Mouse (Mus musculus): Measurements from ENCODE around the gene Baiap2. TPM values are rescaled to one million over a fixed set of nuclear protein-coding genes. Genes with fewer than 3 reads are reported as not detected.
A peak's percentile ranks its signal among the peaks of the same experiment; 100 is the strongest.

Baiap2 gene
- total RNA-seq, 2 experiments from 2014 or later: 228 to 303 TPM

DNA sequence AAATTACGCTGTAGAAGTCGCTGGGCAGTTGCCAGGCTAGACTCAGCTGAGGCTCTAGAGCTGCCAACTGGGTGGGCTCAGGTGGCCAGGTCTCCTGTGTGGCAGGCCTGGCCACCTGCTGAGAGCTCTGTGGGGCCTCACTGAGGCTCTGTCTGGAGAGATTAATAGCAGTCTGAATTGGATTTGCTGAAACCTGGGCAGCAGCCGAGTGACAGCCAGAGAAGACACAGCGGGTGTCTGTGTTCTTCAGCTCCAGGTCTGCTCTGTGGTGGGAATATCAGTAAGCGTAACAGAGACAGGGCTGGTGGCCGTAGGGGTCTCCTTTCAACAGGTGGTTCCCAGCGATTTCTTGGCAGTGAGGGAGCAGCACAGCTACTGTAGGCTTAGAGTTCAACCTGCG is 24.8 kb downstream of the Baiap2 start:
- intact Hi-C loops (cut with DNase I): no loop called here
- DNase-seq (ENCODE audit: low spot score in 2 of 2): no peak

DNA sequence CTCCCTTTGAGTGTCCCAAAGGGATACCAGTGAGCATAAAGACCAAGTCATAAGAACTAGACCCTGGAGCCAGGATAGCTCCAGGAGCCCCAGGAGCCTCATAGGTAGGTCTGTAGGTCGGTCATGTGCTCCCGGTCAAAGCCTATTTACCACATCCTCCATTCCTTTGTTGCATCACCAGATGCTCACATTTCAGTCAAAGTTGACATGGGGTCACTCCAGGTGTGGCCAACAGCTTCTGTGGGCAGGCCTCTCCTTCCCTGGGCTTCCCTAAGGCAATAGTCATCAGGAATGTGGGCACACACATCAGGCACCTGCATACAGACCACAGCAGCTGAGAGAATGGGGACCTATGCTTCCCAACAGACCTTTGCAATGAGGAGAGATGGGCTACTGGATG is 25.3 kb downstream of the Baiap2 start:
- intact Hi-C loops (cut with DNase I): no loop called here
- DNase-seq (ENCODE audit: low spot score in 2 of 2): no peak

DNA sequence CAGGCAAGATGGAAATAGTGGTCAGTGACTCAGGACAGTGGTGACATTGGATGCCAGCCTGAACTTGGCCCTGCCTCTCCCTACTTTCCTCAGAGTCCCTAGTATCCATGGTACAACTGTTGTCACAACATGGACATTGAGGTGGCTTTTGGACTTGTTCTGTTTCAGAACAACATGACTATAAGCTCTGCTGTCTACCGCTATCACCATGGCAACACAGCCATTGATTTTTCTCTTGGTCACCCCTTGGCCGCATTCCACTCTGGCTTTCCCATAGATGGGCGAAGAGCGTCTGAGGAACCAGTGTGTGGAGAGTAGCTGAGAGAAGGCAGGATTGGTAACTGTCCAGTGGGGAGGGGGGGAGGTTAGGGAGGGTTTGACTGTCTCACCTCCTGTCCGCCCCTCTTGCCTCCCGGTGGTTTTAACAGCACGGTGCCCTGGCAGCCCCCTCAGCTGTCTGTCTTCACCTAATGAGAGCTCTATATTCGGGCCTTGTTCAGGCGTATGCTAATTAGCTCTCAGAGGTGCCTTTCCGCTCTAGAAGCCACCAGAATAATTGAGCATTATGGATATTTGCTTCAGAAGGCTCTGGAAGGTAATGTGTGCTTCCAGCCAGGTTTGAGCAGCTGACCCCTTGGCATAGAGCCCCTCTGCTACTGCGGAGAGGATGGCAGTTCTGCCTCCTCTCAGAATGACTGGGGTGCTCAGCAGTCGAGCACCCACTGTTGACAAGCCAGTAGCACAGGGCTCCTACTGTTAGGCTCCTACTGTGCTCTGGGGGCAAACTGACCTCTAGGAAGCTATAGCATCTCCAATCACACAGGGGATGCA is 27.7 kb downstream of the Baiap2 start:
- intact Hi-C loops (cut with DNase I): no loop called here
- DNase-seq (ENCODE audit: low spot score in 2 of 2): no peak

DNA sequence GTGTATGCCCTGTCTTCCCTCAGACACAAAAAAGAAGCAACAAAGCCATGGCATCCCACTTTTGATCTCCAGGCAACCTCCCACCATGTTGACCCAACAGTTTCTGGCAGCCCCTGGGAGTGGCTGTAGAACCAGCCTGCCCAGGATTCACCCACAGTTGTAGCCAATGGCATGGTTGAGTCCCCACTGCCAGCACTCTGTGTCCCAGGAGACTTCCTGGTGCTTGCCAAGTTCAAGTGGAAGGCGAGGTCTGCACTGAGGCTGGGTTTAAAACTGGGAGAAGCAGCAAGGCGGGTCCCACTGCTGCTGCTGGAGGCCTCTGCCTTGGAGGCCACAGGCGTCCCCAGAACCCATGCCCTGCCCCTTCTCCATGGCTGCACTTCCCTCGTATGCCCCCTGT is 31.2 kb downstream of the Baiap2 start:
- no peak for DNase-seq (ENCODE audit: low spot score in 2 of 2)
- intact Hi-C loops (cut with DNase I): no loop called here

DNA sequence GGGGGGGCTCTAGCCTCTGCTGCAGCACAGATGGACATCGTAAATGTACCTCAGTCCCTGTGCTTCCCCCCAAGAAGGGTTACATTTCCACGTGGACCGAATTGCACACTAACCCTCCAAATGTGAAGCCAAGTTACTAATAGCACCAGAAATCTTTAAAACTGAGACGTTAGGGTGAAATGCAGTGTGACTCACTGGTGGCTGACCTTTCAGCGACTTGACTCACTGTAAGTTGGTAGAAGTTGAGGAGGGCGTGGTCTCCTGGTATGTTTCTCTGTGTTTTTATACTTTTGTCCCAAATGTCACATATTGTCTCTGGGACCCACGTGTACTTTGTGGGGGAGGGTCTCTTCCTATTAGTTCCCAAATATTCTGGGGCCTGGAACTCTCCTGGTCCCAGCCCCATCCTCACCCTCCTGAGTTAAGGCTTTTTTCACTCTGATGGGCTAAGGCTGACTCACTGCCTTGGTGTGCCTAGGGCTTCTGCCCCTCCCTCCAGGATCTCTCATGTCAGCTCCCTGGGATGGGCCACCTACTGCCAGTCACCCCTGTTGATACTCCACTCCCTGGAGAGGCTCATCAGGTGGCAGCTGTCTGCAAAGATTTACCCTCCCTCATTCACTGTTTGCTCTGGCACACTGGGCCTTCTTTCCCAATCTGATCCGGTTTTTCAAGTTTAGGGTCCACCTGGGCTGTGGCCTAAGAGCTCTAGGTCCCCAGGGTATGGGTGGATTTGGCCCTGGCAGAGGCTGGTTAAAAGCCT is 33.4 kb downstream of the Baiap2 start:
- no peak for DNase-seq (ENCODE audit: low spot score in 2 of 2)
- intact Hi-C loops (cut with DNase I): no loop called here

DNA sequence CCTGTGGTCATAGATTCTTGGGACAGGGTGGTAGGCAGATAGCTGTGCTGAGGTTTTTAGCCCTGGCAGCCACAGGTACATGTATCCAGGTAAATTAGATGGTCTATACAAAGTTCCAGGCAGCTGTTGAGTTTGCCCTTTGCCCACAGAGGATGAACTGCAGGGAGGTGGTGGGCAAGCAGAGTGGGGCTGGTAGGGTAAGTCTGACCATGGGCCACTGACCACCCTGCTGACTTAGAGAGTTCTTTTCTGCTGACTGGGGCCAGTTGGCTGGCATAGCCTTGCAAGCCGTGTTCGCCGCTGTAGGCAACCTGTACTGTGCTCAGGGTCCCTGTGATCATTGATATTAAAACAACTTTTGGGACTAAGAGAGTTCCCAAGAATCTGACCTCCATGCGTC is 36.1 kb downstream of the Baiap2 start:
- intact Hi-C loops (cut with DNase I): no loop called here
- DNase-seq (ENCODE audit: low spot score in 2 of 2): no peak

DNA sequence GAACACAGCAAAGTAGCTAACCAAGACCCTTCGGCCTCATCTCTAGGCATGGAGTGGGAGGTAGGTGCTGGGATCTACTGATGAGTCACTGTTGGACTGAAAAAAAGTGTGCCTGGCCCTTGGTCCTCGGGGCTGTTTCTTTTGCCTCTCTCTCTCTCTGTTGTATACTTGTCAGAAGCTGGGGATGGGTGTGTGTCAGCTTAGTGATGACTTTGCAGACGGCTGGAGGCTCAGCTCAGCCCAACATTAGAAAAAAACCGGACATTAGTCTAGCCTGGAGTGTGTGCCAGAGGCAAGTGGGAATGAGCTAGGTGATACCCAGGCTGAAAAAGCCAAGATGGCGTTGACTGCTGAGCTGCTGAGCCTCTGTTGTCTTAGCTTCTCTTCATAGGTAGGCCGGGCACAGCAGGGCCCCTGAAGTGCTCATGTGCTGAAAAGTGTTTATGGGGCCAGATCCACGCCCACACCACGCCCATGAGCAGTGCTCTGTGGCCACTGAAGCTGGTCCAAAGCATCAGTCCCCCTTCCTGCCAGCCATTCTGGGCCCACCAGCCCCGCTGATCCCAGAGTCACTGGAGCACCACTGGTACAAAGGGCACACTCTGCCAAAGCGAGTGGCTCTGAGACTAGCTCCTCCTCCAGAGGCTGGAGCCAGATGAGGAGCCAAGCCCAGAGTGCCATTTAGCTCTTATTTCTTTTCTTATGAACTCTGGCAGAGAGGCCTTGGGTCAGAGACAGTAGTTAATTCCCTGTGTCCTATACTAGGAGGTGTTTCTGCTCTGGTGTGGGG is 37.2 kb downstream of the Baiap2 start:
- no peak for DNase-seq (ENCODE audit: low spot score in 2 of 2)
- intact Hi-C loops (cut with DNase I): no loop called here

DNA sequence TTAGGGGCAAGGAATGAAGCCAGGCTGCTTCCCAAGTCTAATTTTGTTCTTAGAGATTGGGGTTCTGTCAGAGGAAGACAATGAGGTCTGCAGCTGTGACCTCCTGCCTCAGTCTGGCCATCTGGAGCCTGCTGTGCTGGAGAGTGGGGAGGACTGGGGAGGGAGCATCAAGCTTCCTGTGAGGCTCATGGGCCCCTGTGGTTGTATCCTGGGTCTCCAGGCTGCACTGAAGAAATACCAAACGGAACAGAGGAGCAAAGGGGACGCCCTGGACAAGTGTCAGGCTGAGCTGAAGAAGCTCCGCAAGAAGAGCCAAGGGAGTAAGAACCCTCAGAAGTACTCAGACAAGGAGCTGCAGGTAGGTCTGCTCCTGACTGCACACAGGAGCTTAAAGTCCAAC is 39.2 kb downstream of the Baiap2 start:
- intact Hi-C loops (cut with DNase I): no loop called here
- DNase-seq (ENCODE audit: low spot score in 2 of 2): no peak

DNA sequence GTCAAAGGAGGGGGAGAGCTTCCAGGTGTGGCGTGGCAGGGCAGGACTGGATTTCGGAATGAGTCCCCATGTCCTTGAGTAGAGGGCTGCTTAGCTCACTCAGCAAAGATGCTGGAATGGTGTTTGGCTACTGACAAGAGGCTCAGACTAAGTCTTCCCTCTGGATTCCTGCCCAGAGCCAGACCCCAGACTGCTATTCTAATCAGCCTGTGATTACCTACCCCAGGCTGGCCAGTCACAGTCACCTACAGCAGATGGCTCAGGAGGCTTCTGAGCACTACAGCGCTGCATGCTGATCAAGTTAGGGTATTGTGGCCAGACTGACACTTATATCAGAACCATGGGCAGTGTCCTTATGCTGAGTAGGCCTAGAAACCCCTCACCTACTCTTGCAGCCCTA is 39.7 kb downstream of the Baiap2 start:
- DNase-seq (ENCODE audit: low spot score in 2 of 2): no peak
- intact Hi-C loops (cut with DNase I): no loop called here

DNA sequence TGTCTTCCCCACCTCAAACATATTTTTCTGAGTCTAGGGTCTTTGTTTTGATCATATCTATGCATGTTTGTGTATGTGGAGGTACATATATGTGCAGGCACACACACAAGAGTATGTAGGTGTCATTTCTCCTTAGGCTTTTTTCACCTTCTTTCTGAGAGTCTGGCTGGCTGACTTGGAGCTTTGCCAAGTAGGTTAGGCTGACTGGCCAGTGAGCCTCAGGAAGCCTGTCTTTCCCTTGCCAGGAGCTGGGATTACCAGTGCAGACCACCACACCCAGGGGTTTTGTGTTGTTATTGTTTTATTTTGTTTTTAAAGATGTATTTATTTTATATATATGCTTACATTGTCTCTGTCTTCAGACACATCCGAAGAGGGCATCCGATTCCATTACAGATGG is 40.6 kb downstream of the Baiap2 start:
- intact Hi-C loops (cut with DNase I): no loop called here

DNA sequence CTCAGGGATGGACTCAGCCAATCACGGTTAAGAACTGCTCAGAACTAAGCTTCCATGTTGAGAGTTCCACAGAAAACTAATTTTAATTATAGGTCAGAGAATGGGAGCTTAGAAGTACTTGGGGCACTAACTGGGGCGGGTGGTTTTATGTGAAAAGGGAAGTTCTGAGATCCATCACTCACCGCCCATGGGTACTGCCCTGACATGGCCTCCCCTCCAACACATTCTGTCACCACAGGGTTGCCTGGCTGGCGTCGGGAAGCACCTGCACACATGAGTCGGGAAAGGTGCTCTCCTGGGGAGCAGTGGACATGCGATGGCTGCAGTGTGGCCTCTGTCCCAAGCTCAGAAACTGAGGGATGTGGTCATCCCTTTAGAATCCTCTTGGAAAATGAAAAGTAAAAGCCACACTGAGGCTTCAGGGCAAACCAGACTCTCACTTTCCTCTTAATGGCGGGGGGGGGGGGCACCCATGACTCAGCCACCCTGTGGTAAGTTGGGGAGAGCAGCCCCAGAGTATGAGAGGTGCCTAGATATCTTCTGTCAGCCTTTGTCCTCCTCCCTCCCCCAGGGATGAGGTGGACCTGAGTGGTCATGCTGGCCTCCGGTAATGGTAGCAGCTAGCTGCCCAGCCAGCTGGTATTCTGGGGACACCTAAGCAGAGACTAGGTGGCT is 44.3 kb downstream of the Baiap2 start:
- intact Hi-C loops (cut with DNase I): no loop called here
- DNase-seq (ENCODE audit: low spot score in 2 of 2): no peak

More for the DNA sequence above, 40.6 kb downstream of the Baiap2 start:
- DNase-seq (ENCODE audit: low spot score in 2 of 2): no peak

DNA sequence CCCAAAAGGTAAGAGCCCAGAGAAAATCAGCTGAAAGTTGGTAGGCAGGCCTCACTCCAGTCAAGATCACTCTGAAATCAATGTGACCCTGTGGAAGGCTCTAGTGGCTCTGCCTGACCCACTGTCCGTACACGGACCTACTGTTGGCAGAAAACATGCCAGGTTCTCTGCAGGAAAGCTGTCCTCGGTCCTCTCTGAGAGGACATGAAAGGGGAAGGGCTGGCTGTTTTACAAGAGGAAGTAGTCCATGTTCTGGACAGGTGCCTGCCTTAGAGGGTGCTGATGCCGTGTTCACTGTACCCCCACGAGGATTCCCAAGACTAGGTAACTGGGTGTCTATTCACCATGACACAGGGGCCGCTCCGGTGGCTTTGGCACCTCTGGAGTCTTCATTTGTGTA is 45.3 kb downstream of the Baiap2 start:
- DNase-seq (ENCODE audit: low spot score in 2 of 2): no peak
- intact Hi-C loops (cut with DNase I): no loop called here

DNA sequence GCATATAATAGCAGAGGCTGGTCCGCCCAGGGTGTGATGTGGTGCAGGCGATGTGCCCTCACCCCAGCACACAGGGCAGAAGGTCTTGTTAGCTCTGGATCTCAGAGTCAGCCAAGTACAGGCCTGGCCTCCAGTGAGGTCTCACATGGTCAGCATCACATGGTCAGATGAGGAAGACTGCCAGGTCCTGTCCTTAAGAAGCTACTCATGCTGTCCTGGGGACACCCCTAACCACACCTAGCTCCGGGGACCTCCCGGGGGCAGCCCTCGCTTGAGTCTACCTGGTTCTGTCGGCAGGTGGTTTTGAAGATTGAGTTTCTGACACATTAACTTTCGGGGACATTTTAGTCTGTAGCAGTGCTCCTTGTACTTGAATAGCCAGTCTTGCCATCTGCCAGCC is 45.8 kb downstream of the Baiap2 start:
- intact Hi-C loops (cut with DNase I): no loop called here

DNA sequence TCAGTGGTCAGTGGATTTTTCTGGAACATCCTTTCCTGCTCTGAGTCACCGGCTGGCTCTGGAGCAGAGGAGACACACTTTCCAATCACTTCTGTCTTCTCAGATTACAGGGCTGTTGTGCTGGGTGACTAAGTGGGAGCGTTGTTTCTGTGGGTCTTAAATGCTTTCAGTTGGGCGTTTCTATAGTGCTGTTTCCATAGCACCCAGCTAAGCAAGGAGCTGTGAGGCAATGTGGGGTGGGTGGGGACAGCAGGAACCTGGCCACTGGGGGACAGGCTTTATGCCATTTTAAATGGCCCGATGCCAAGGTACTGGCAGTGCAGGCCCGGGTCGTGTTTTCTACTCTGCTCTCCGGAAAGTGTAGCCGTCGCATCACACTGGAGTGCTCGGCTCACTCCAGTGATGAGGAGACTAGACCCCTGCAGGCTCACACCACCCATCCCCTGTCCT is 46.6 kb downstream of the Baiap2 start:
- peak; percentile 57 to 61 for DNase-seq (ENCODE audit: low spot score in 2 of 2)
- intact Hi-C loops (cut with DNase I): no loop called here

More for the DNA sequence above, 45.8 kb downstream of the Baiap2 start:
- DNase-seq (ENCODE audit: low spot score in 2 of 2): no peak

DNA sequence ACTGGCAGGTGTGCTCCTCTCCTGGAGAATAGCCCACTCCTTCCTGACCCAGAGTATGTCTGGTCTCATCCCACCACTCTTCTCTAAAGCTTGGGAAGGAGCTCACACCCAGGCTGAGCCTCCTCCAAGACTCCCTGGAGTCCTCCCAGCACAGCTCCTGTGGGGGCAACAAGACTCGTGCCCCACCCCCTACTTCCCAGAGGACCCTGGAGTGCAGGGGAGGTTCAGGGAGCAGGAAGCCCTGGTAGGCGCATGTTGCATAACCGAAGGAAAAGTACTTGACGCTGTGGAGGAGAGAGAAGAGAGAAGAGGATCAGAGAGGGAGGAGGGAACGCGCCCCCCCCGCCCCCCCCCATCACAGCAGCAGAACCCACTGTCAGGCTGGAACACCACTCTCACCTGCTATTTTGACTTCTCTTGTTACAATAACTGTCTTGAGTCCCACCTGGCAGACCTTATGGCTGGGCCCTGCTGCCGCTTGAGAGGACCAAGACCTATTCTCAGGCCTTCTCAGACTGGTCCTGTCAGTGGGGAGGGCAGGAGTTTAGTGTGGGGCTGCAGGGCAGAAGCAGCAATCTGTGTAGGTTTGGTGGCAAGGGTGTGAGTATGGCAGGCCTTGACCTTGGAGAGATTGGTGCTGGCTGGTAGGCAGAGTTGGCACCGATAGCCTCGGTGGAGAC is 48.2 kb downstream of the Baiap2 start:
- intact Hi-C loops (cut with DNase I): loop anchor here (1.0 to 10.0 kb wide), 4 partner anchors 48 to 486 kb away; partner anchors contain the start of gene Baiap2
- peak; percentile 63 to 74 for DNase-seq (ENCODE audit: low spot score in 2 of 2)

DNA sequence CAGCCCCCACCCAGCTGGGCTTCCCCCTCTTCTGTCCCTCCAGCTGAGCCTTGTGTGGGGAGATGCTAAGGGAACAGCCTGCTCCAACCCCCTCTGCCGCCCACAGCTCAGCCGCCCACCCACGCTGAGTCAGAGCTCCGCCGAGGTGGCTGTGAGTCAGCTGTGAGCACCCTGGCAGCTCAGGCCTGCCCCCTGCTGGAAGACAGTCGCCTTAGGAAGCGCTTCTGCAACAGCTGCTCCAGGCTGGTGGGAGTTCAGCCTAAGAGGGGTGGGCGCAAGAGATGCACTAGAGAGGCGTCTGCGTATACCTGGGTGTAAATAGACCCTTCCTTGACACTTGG is 48.7 kb downstream of the Baiap2 start:
- peak; percentile 94 to 96 for DNase-seq (ENCODE audit: low spot score in 2 of 2)
- intact Hi-C loops (cut with DNase I): loop anchor here (1.0 to 10.0 kb wide), 4 partner anchors 49 to 487 kb away; partner anchors contain the start of gene Baiap2

DNA sequence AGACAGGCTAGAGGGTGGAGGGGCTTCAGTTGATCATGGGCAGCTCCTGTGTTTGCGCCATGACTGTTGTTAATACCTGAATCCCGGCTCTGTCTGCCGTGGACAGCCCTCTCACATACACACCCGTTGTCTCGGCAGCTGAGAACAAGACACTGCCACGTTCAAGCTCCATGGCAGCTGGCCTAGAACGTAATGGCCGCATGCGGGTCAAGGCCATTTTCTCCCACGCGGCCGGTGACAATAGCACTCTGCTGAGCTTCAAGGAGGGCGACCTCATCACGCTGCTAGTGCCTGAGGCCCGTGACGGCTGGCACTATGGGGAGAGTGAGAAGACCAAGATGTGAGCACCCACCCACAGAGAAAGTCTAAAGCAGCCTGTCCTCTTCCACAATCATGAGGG is 54.8 kb downstream of the Baiap2 start:
- no peak for DNase-seq (ENCODE audit: low spot score in 2 of 2)
- intact Hi-C loops (cut with DNase I): loop anchor here (10.0 kb wide), 1 partner anchor 493 kb away; no protein-coding TSS in a partner anchor

DNA sequence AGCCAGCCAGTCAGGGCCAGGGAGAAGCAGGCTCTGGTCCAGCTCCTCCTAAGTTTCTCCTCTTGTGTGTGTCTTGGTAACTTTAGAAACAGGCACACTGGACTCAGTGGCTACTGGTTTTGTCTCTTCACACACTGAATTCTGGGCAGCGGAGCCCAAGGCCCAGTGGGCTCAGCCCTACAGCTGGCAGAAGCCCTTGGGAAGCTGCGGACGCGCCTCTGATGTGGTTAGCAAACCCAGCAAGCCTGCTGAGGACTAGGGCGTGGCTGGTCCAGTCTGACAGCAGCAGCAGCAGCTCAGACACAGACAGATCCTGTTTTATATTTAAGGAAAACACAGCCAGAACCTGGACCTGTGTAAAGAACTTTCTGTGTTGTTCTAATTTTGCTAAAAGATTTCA is 59.5 kb downstream of the Baiap2 start:
- intact Hi-C loops (cut with DNase I): no loop called here
- DNase-seq (ENCODE audit: low spot score in 2 of 2): no peak

DNA sequence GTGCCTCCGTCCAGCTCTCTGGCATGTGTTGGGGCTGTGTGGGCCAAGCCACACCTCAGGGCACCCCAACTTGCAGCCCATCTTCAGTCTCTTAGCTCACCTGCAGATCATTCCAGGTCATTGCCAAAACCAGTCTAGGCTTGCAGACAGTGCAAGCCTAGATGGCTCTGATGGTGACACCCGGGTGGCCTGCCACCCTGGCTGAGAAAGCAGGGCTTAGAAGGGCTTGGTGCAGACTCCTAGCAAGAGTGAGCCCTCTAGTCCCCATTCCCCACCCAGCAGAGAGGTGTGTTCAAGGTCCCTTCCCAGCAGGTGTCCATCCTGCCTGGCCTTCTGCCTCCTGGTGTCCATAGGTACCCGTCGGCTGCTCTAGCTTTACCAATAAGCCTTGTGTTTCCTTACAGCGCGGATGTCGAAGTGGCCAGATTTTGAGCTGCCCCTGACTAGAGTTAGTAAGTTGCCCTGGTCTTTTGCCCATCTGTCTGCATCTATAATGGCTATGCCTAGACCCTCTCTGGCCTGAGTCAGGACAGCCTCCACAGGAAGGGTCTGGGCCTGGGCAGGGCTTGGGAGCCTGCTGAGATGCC is 60.2 kb downstream of the Baiap2 start:
- intact Hi-C loops (cut with DNase I): no loop called here
- DNase-seq (ENCODE audit: low spot score in 2 of 2): no peak
